Mouse (Mus musculus): ENCODE data around the gene Nav2. TPM values are rescaled to one million over a fixed set of nuclear protein-coding genes. Genes with fewer than 3 reads are reported as not detected.

Gene Nav2
- polyA plus RNA-seq (2017; shearing (Covaris generic)): 25.6 TPM

GRCm38 (mm10) chr7:48908521-48909341, at the start of gene Nav2:
TSS of gene Nav2 (plus strand) at chr7:48908716.

DNA sequence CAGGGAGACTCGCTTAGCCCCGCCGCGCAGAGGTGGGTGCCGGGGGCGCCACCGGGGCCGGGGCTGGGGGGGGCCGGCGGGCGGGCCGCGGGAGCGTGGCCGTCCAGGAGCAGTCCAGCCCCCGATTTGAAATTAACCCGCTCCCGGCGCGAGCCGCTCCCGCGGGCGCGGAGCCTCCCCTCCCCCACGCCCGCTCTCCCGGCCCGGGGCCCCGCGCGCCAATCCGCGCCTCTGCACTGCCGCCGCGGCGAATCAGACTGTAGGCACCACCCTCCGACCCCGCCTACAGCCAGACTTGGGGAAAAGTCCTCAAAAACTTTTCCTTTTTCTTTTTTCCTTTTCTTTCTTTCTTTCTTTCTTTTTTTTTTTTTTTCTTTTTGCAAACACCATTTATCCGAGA, 27.0 kb upstream of the Nav2 start, which contains the start of gene E2f8:
E2f8 (minus strand) TSS at position 111 of the 400 bp plus-strand sequence.

GRCm38 (mm10) chr7:49636491-49637115, 728.1 kb downstream of the Nav2 start, which contains the start of gene Dbx1:
TSS of gene Dbx1 (minus strand) at chr7:49636849.

Other genes starting within 250 kb of the Nav2 start
- gene Zdhhc13, start 119.7 kb upstream of the Nav2 start, polyA plus RNA-seq (2017; shearing (Covaris generic)): 27.5 TPM
- not detected for gene Csrp3, start 60.7 kb upstream of the Nav2 start, polyA plus RNA-seq (2017; shearing (Covaris generic))
- gene E2f8, start 27.1 kb upstream of the Nav2 start, polyA plus RNA-seq (2017; shearing (Covaris generic)): 0.42 TPM

All from effector memory CD4-positive, alpha-beta T cell, adult 5 months (primary cell).